Mouse (Mus musculus): Measurements from ENCODE around the gene Rint1. TPM values are rescaled to one million over a fixed set of nuclear protein-coding genes. Genes with fewer than 3 reads are reported as not detected.

The Rint1 gene
- total RNA-seq (2015; ENCODE audit: low replicate concordance) (24.7 and 24.9 TPM in 2 replicates), total RNA-seq (2017; ENCODE audit: low replicate concordance) (41.8 and 43.9 TPM in 2 replicates)

- ATAC-seq (replicated peaks; ENCODE audit: low FRiP score, poor library complexity, severe bottlenecking) = peak; percentile 87
Observed at GRCm38 (mm10) chr5:23787536-23788389, at the start of gene Rint1. TSS of gene Rint1 (plus strand) at chr5:23787711.

- ATAC-seq (replicated peaks; ENCODE audit: low FRiP score, poor library complexity, severe bottlenecking) = no peak
Observed at GRCm38 (mm10) chr5:23743261-23743660, 44.2 kb upstream of the Rint1 start.

DNA sequence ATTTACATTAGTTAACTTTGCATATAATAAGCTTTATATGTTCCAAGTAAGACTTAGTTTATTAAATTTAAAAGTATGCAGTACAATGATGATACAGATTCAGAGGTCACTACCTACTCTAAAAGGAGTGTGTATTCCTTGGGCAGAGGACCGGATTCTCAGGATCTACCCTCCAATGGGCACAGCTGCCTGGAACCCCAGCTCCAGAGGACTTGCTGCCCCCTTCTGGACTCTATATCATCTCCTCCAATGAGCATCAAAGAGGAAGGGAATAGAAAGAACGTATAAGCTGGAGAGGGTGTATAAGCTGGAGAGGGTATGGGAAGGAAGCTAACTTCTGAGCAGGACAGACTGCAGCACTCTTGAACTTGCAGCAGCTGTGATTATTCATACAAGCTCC is 37.6 kb upstream of the Rint1 start:
- no peak for ATAC-seq (replicated peaks; ENCODE audit: low FRiP score, poor library complexity, severe bottlenecking)

- ATAC-seq (replicated peaks; ENCODE audit: low FRiP score, poor library complexity, severe bottlenecking) = no peak
Observed at GRCm38 (mm10) chr5:23755591-23755990, 31.9 kb upstream of the Rint1 start.

DNA sequence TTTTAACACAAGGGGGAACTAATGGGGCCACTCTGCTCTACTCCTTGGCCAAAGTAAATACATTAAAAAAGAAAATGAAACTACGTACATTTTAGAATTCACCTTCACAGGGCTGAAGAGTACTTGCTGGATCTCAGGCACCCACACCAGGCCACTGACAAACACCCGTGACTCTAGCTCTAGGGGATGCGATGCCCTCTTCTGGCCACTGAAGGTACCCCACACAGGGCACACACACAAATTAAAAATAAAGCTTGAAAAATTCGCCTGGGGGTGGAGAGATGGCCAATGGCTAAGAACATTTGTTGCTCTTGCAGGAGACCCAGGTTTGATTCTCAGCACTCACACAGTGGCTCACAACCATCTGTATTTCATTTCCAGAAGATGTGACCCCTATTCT is 31.1 kb upstream of the Rint1 start:
- ATAC-seq (replicated peaks; ENCODE audit: low FRiP score, poor library complexity, severe bottlenecking) = no peak

GRCm38 (mm10) chr5:23758633-23759032 is 28.9 kb upstream of the Rint1 start:
- ATAC-seq (replicated peaks; ENCODE audit: low FRiP score, poor library complexity, severe bottlenecking) = no peak

DNA sequence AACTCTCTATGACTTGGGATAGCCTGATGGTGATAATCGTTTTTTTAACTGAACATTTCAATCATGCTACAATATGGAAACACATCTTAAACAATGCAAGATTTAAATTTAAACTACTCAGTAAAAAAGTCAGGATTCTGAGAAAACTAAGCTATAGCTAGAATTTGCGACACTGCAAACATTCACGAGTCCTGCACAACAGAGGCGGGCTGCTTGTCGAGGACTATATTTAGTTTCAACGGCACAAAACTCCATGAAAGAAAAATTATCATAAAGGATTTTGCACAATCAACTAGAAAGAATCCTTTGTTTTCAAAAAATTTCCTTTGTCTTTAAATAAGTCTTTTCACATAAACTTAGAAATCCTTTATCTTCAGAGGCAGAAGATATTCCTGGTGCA is 25.0 kb upstream of the Rint1 start:
- no peak for ATAC-seq (replicated peaks; ENCODE audit: low FRiP score, poor library complexity, severe bottlenecking)

DNA sequence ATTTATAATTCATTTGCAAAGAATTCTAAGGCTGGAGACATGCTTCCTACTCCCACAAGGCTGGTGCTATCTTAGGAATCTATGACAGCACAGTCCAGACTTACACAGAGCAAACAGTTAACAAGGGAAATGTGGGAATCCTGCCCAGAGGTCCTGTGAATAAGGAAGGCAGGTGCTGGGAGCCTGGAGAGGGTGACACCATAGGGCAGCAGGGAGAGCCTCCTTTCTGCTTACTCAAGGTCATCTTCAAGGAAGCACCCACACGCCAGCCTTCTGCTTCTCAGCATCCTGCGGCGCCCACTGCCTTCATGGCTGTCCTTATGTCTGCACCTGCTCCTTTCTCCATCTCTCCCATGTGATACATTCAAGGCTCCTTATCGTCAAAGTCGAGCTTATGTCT is 23.0 kb upstream of the Rint1 start:
- ATAC-seq (replicated peaks; ENCODE audit: low FRiP score, poor library complexity, severe bottlenecking) = no peak

GRCm38 (mm10) chr5:23771105-23771504 is 16.4 kb upstream of the Rint1 start:
- peak; percentile 86 for ATAC-seq (replicated peaks; ENCODE audit: low FRiP score, poor library complexity, severe bottlenecking)

- ATAC-seq (replicated peaks; ENCODE audit: low FRiP score, poor library complexity, severe bottlenecking) = no peak
Observed at GRCm38 (mm10) chr5:23774186-23774585, 13.3 kb upstream of the Rint1 start.

DNA sequence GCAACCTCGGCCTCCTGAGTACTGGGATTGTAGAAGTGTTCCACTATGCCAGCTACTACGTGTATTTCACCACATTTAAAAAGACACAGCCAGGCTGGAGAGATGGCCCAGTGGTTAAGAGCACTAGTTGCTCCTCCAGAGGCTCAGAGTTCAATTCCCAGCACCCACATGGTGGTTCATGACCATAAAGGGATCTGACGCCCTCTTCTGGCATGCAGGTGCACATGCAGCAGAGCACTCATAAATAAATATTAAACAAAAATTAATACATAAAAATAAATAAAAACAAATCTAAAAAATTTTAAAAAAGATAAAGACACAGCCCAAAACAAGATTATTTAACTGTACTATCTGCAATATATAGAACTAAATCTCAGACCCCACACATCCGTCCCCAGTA is 7.0 kb upstream of the Rint1 start:
- no peak for ATAC-seq (replicated peaks; ENCODE audit: low FRiP score, poor library complexity, severe bottlenecking)

DNA sequence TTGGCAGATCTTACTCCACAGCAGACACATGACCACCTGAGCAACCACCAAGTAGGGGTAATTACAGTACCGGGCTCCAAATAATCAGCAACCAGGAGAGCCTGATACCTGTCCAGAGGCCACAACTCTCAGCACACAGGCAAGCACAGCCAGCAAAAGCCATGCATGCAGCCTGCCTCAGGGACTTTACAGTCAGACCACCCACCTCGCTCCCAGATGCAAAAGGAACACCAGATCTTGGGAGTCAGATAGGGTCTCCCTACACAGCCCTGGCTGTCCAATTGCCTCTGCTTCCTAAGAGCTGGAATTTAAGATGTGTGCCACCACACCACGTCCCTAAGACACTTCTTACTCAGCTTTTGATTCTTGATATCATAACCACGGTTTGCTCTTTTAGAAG is 6.3 kb upstream of the Rint1 start:
- no peak for ATAC-seq (replicated peaks; ENCODE audit: low FRiP score, poor library complexity, severe bottlenecking)

DNA sequence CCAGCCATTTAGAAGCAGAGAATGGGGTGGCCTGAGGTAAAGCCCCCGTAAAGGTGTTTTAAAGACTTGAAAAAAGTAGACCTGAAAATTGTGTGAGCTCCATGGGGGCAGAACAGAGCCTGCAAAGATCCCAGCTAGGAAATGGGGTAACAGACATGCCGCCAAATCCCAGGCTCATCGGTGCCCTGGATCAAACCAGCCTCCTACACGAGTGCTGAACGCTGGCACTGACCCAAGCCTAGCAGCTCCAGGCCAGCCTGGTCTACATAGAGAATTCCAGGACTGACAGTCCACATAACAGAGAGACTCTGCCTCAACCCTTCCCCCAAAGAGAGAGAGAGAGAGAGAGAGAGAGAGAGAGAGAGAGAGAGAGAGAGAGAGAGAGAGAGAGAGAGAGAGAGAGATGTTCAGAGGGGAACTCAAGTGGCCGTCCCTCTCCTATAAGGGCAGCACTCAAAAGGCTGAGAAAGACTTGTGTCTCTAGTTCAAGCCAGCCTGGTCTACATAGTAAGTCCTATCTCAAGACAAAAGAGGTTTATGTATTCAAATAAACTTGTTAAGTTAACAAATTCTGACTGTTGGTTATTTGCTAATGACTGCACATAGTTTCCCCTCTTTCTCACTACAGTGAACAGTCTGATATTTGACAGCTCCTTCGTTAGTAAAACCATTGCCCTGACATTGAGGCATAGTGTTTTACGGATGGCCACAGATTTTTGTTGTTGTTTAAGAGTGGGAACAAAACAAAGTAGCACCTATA is 5.3 kb upstream of the Rint1 start:
- ATAC-seq (replicated peaks; ENCODE audit: low FRiP score, poor library complexity, severe bottlenecking) = no peak

- peak; percentile 83 for ATAC-seq (replicated peaks; ENCODE audit: low FRiP score, poor library complexity, severe bottlenecking)
Observed at GRCm38 (mm10) chr5:23782931-23783877, 4.3 kb upstream of the Rint1 start, which contains the start of gene Pus7. TSS of gene Pus7 (minus strand) at chr5:23783711.

GRCm38 (mm10) chr5:23788390-23788830 is 899 bp downstream of the Rint1 start:
- ATAC-seq (replicated peaks; ENCODE audit: low FRiP score, poor library complexity, severe bottlenecking) = no peak

GRCm38 (mm10) chr5:23789078-23789612 is 1.6 kb downstream of the Rint1 start:
- no peak for ATAC-seq (replicated peaks; ENCODE audit: low FRiP score, poor library complexity, severe bottlenecking)

DNA sequence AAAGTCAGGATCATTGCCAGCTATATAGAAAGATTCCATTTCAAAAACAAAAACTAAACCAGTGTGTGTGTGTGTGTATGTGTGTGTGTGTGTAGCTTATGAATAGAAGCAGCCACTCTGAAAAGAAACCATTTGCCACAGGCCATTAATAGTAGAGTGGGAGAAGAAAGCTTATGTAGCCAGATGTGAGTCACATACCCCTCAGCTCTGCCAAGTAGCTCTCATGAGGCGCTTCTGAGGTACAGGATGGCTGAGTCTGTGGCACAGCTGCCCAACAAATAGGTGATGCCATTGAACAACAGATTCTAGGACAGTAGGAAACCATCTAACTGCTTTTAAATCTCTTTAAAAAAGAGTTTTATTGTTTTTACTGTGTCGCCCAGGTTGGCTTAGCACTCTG is 5.2 kb downstream of the Rint1 start:
- ATAC-seq (replicated peaks; ENCODE audit: low FRiP score, poor library complexity, severe bottlenecking) = no peak

DNA sequence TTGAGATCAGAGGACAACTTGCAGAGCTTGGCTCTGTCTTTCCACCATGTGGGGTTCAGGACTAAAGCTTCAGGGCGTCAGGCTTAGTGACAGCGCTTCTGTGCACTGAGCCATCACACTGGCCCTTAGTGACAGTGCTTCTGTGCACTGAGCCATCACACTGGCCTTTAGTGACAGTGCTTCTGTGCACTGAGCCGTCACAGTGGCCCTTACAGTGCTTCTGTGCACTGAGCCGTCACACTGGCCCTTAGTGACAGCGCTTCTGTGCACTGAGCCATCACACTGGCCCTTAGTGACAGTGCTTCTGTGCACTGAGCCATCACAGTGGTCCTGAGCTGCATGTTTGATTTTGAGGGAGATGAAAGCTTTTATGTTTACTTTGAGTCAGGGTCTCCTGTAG is 27.3 kb downstream of the Rint1 start:
- ATAC-seq (replicated peaks; ENCODE audit: low FRiP score, poor library complexity, severe bottlenecking) = no peak

DNA sequence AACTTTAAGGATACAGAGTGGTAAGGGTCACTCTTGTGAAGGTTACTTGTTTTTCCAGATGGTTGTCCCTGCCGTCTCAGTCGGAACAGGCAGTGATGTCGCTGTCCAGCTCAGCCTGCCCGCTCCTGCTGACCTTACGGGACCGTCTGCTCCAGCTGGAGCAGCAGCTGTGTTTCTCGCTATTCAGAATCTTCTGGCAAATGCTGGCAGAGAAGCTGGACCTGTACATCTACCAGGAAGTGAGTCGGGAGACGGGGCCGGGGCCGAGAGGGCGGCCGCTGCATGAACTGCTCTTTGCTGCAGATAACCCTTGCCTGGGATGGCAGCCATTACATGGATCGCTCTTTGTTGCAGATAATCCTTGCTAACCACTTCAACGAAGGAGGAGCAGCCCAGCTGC is 29.2 kb downstream of the Rint1 start:
- no peak for ATAC-seq (replicated peaks; ENCODE audit: low FRiP score, poor library complexity, severe bottlenecking)

GRCm38 (mm10) chr5:23822306-23822705 is 34.8 kb downstream of the Rint1 start:
- no peak for ATAC-seq (replicated peaks; ENCODE audit: low FRiP score, poor library complexity, severe bottlenecking)

All from erythroid progenitor cell, adult 5-6 weeks (primary cell).